ENCODE assay signal across 13 mouse cellular contexts in genomic region chr16:94349588-94350286, GRCm38 (mm10). TPM values are rescaled to one million over a fixed set of nuclear protein-coding genes. Genes with fewer than 3 reads are reported as not detected.
DNase-seq lines count a peak whose midpoint lies in the region; ATAC-seq and TF ChIP-seq lines count a peak whose summit lies in the region.
"Had no signal": no experiment of that assay in that cellular context is flagged by ENCODE, and none has a peak within 500 bp of the region (broad histone marks: within the 10 kb centered on the region; RNA-seq: fewer than 3 reads in every experiment).

No protein-coding gene starts in this region.

- TF ChIP-seq CTCF in midbrain, postnatal 0 days (IDR thresholded peaks at IDR 0.05) = no peak

- H3K27me3 ChIP-seq in kidney, embryonic 15.5 days = no peaks in the 10 kb centered on the region
- H3K27me3 ChIP-seq in midbrain, postnatal 0 days (ENCODE audit: insufficient read depth, low read length) = no peaks in the 10 kb centered on the region
- no peaks in the 10 kb centered on the region for H3K27me3 ChIP-seq in midbrain, embryonic 10.5 days (ENCODE audit: low read depth, poor library complexity, severe bottlenecking)
- H3K27me3 ChIP-seq in limb, embryonic 15.5 days = no peaks in the 10 kb centered on the region
- H3K27me3 ChIP-seq: heart, embryonic 12.5 days; neural tube, embryonic 12.5 days had no signal

- 64% methylated on average over 11 of the region's 11 CpGs for WGBS in kidney, embryonic 15.5 days
- WGBS in midbrain, postnatal 0 days = 55% methylated on average over 11 of the region's 11 CpGs
- WGBS in midbrain, embryonic 10.5 days = 80% methylated on average over 11 of the region's 11 CpGs
- WGBS in limb, embryonic 15.5 days = 58% methylated on average over 11 of the region's 11 CpGs

- no peak overlapping the region for H3K4me3 ChIP-seq in kidney, embryonic 15.5 days (replicated peaks)
- no peak overlapping the region for H3K4me3 ChIP-seq in midbrain, postnatal 0 days (ENCODE audit: low read depth, low read length)
- no peak overlapping the region for H3K4me3 ChIP-seq in midbrain, embryonic 10.5 days
- H3K4me3 ChIP-seq in limb, embryonic 15.5 days = no peak overlapping the region
- H3K4me3 ChIP-seq: heart, embryonic 12.5 days; liver, embryonic 15.5 days; neural tube, embryonic 12.5 days had no signal

- H3K27ac ChIP-seq in kidney, embryonic 15.5 days = no peak overlapping the region
- 0 out of 2 replicates have a peak overlapping the region, but pooled peaks have one; percentile 12 for H3K27ac ChIP-seq in midbrain, postnatal 0 days (ENCODE audit: low read depth, low read length)
- no peak overlapping the region for H3K27ac ChIP-seq in midbrain, embryonic 10.5 days (replicated peaks)
- H3K27ac ChIP-seq in limb, embryonic 15.5 days = peak overlapping the region; percentile 38; the same call in 1 of the 2 replicates
- H3K27ac ChIP-seq: liver, embryonic 15.5 days; neural tube, embryonic 12.5 days had no signal

- no peaks in the 10 kb centered on the region for H3K36me3 ChIP-seq in kidney, embryonic 15.5 days
- H3K36me3 ChIP-seq in midbrain, postnatal 0 days (ENCODE audit: insufficient read depth, low read length) = no peaks in the 10 kb centered on the region
- H3K36me3 ChIP-seq in midbrain, embryonic 10.5 days = no peaks in the 10 kb centered on the region
- no peaks in the 10 kb centered on the region for H3K36me3 ChIP-seq in limb, embryonic 15.5 days
- H3K36me3 ChIP-seq: heart, embryonic 12.5 days; liver, embryonic 15.5 days; neural tube, embryonic 12.5 days had no signal

- ATAC-seq in kidney, embryonic 15.5 days (replicated peaks; ENCODE audit: low FRiP score) = no peak
- ATAC-seq in midbrain, postnatal 0 days (ENCODE audit: low FRiP score) = no peak
- ATAC-seq in common myeloid progenitor, adult 5-6 weeks (replicated peaks; ENCODE audit: low read depth, poor library complexity, severe bottlenecking) = peak; percentile 74
- ATAC-seq in limb, embryonic 15.5 days (ENCODE audit: insufficient number of reproducible peaks, low FRiP score, low TSS enrichment, low read depth) = no peak; the same call in 1 of the 2 replicates

- H3K9ac ChIP-seq in kidney, embryonic 15.5 days = no peak overlapping the region
- H3K9ac ChIP-seq in midbrain, postnatal 0 days (replicated peaks; ENCODE audit: low read length, poor library complexity, severe bottlenecking) = no peak overlapping the region
- no peak overlapping the region for H3K9ac ChIP-seq in limb, embryonic 15.5 days
- H3K9ac ChIP-seq: heart, embryonic 12.5 days; liver, embryonic 15.5 days; neural tube, embryonic 12.5 days had no signal

- H3K4me2 ChIP-seq in kidney, embryonic 15.5 days = no peak overlapping the region
- no peak overlapping the region for H3K4me2 ChIP-seq in midbrain, postnatal 0 days (ENCODE audit: low read depth, low read length, poor library complexity, severe bottlenecking)
- H3K4me2 ChIP-seq in limb, embryonic 15.5 days = no peak overlapping the region
- H3K4me2 ChIP-seq: heart, embryonic 12.5 days; liver, embryonic 15.5 days; neural tube, embryonic 12.5 days had no signal

- peaks cover 14% of the 10 kb centered on the region for H3K4me1 ChIP-seq in kidney, embryonic 15.5 days
- no peaks in the 10 kb centered on the region for H3K4me1 ChIP-seq in midbrain, postnatal 0 days (ENCODE audit: insufficient read depth, low read length)
- peaks cover 16% of the 10 kb centered on the region for H3K4me1 ChIP-seq in midbrain, embryonic 10.5 days
- H3K4me1 ChIP-seq in limb, embryonic 15.5 days = peaks cover 7% of the 10 kb centered on the region; the same call in 1 of the 2 replicates
- H3K4me1 ChIP-seq: neural tube, embryonic 12.5 days had no signal

- no peaks in the 10 kb centered on the region for H3K9me3 ChIP-seq in kidney, embryonic 15.5 days (replicated peaks)
- H3K9me3 ChIP-seq in midbrain, postnatal 0 days (ENCODE audit: low read length) = no peaks in the 10 kb centered on the region
- H3K9me3 ChIP-seq in midbrain, embryonic 10.5 days (replicated peaks) = no peaks in the 10 kb centered on the region
- H3K9me3 ChIP-seq in limb, embryonic 15.5 days = no peaks in the 10 kb centered on the region
- H3K9me3 ChIP-seq: heart, embryonic 12.5 days; liver, embryonic 15.5 days; neural tube, embryonic 12.5 days had no signal

- peak; percentile 35 for DNase-seq in kidney, adult 11 months
- peak; percentile 71 for DNase-seq in midbrain, postnatal 0 days (ENCODE audit: low spot score)
- DNase-seq in midbrain, embryonic 10.5 days (ENCODE audit: low spot score) = no peak
- DNase-seq in c-Kit-positive CD71-positive TER-119-positive erythroid progenitor cells, embryonic 14.5 days (ENCODE audit: low spot score) = no peak
- no peak for DNase-seq in adrenal gland, postnatal 25 days
- DNase-seq: cerebellum, adult 11 months; right cerebral cortex, postnatal 25 days had no signal

RNA-seq across cellular contexts. Expression of gene Ttc3, which starts 20.7 kb away (rescaled TPM):
- polyA plus RNA-seq in kidney, embryonic 15.5 days (2015; fragmentation: Nextera tagmentation; extraction: Ambion mirVana) = 228 and 230 TPM in 2 replicates
- total RNA-seq in midbrain, postnatal 0 days (2014; rRNA removed) = 1,211 and 1,370 TPM in 2 replicates
- polyA plus RNA-seq in midbrain, postnatal 0 days (2015; fragmentation: Nextera tagmentation; extraction: Ambion mirVana) = 1,107 and 1,271 TPM in 2 replicates
- polyA plus RNA-seq in midbrain, embryonic 10.5 days (2016; fragmentation: Nextera tagmentation; extraction: Ambion mirVana) = 327 and 391 TPM in 2 replicates
- 243 and 254 TPM in 2 replicates for total RNA-seq in common myeloid progenitor, adult 5-6 weeks (2017)
- 228 and 237 TPM in 2 replicates for polyA plus RNA-seq in limb, embryonic 15.5 days (2015; fragmentation: Nextera tagmentation; extraction: Ambion mirVana)
- total RNA-seq in adrenal gland, postnatal 25 days (2021) = 124 and 136 TPM in 2 replicates

RNA-seq across cellular contexts. Expression of gene Ripply3, which starts 21.5 kb away (rescaled TPM):
- polyA plus RNA-seq in kidney, embryonic 15.5 days (2015; fragmentation: Nextera tagmentation; extraction: Ambion mirVana) = 14.6 and 15.1 TPM in 2 replicates
- 0.38 TPM in 1 of 2 replicates, not detected in the other for total RNA-seq in midbrain, postnatal 0 days (2014; rRNA removed)
- polyA plus RNA-seq in midbrain, postnatal 0 days (2015; fragmentation: Nextera tagmentation; extraction: Ambion mirVana) = 0.20 and 0.60 TPM in 2 replicates
- polyA plus RNA-seq in midbrain, embryonic 10.5 days (2016; fragmentation: Nextera tagmentation; extraction: Ambion mirVana) = 6.1 and 6.2 TPM in 2 replicates
- not detected in 2 replicates for total RNA-seq in common myeloid progenitor, adult 5-6 weeks (2017)
- polyA plus RNA-seq in limb, embryonic 15.5 days (2015; fragmentation: Nextera tagmentation; extraction: Ambion mirVana) = 4.8 and 6.5 TPM in 2 replicates
- 5.5 and 6.3 TPM in 2 replicates for total RNA-seq in adrenal gland, postnatal 25 days (2021)

RNA-seq across cellular contexts. Expression of gene Pigp, which starts 21.9 kb away (rescaled TPM):
- polyA plus RNA-seq in kidney, embryonic 15.5 days (2015; fragmentation: Nextera tagmentation; extraction: Ambion mirVana) = 113 and 129 TPM in 2 replicates
- total RNA-seq in midbrain, postnatal 0 days (2014; rRNA removed) = 92.0 and 114 TPM in 2 replicates
- polyA plus RNA-seq in midbrain, postnatal 0 days (2015; fragmentation: Nextera tagmentation; extraction: Ambion mirVana) = 143 and 148 TPM in 2 replicates
- polyA plus RNA-seq in midbrain, embryonic 10.5 days (2016; fragmentation: Nextera tagmentation; extraction: Ambion mirVana) = 104 and 105 TPM in 2 replicates
- total RNA-seq in common myeloid progenitor, adult 5-6 weeks (2017) = 15.8 and 31.0 TPM in 2 replicates
- 109 and 128 TPM in 2 replicates for polyA plus RNA-seq in limb, embryonic 15.5 days (2015; fragmentation: Nextera tagmentation; extraction: Ambion mirVana)
- 88.4 and 110 TPM in 2 replicates for total RNA-seq in adrenal gland, postnatal 25 days (2021)

RNA-seq across cellular contexts. Expression of gene Hlcs, which starts 36.4 kb away (rescaled TPM):
- 10.6 and 10.9 TPM in 2 replicates for polyA plus RNA-seq in kidney, embryonic 15.5 days (2015; fragmentation: Nextera tagmentation; extraction: Ambion mirVana)
- 9.4 and 10.0 TPM in 2 replicates for total RNA-seq in midbrain, postnatal 0 days (2014; rRNA removed)
- polyA plus RNA-seq in midbrain, postnatal 0 days (2015; fragmentation: Nextera tagmentation; extraction: Ambion mirVana) = 6.0 and 7.8 TPM in 2 replicates
- polyA plus RNA-seq in midbrain, embryonic 10.5 days (2016; fragmentation: Nextera tagmentation; extraction: Ambion mirVana) = 12.6 and 13.1 TPM in 2 replicates
- 8.7 and 11.3 TPM in 2 replicates for total RNA-seq in common myeloid progenitor, adult 5-6 weeks (2017)
- polyA plus RNA-seq in limb, embryonic 15.5 days (2015; fragmentation: Nextera tagmentation; extraction: Ambion mirVana) = 7.8 and 8.5 TPM in 2 replicates
- 11.4 and 20.3 TPM in 2 replicates for total RNA-seq in adrenal gland, postnatal 25 days (2021)

Comparison
In these comparisons a context has a peak if more than half of its experiments do, and no peak if none do; other contexts are left out.
1. DNase-seq: peak in kidney, adult 11 months (single experiment) and midbrain, postnatal 0 days (single experiment); none in midbrain, embryonic 10.5 days (single experiment), c-Kit-positive CD71-positive TER-119-positive erythroid progenitor cells, embryonic 14.5 days (single experiment) and adrenal gland, postnatal 25 days (single experiment).
2. H3K27ac ChIP-seq: peak in midbrain, postnatal 0 days (single experiment) and limb, embryonic 15.5 days (single experiment); none in kidney, embryonic 15.5 days (single experiment) and midbrain, embryonic 10.5 days (single experiment).